Mouse (Mus musculus) erythroblast, embryonic 14.5 days (primary cell): ENCODE data around the gene Sgca.

Experiments
- GATA1 ChIP-seq: IDR thresholded peaks from 2 replicates; pipeline ENCODE4 v1.6.1; 2012; ENCODE audit warnings: low read length, inconsistent platforms, mixed read lengths
- TAL1 ChIP-seq: IDR thresholded peaks from 3 replicates; pipeline ENCODE4 v1.6.1; 2012; ENCODE audit warnings: low read length, inconsistent platforms, mixed read lengths

GRCm38 (mm10) chr11:94968187-94968586, 7.9 kb downstream of the Sgca start:
- TF ChIP-seq GATA1 = no peak
- TF ChIP-seq TAL1 = no peak
